Mouse (Mus musculus): ENCODE results near the gene Ccn2.
"Not testable (repeated sequence)": the region's sequence is repeated elsewhere in the genome, so short reads cannot be mapped to it uniquely, and the experiment has no call there.

Ccn2 gene

DNA sequence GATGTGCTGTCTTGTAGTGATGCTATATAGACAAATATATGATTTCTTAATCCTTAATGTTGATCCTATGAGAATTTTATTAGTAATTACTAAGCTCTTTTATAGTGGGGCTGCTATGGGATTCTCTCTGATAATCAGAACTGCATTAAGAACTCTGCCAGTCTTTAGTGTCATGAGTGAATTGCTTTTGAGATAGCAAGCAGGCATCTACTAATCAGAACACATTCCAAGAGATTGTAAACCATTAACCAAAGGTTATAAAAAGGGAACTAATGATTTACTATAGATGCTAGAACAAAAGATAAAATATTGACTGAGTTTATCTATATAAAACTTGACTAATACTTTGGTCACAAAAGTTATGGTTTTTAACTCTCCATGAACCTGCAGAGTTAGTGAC is 8.5 kb downstream of the Ccn2 start:
- no peak for DNase-seq

DNA sequence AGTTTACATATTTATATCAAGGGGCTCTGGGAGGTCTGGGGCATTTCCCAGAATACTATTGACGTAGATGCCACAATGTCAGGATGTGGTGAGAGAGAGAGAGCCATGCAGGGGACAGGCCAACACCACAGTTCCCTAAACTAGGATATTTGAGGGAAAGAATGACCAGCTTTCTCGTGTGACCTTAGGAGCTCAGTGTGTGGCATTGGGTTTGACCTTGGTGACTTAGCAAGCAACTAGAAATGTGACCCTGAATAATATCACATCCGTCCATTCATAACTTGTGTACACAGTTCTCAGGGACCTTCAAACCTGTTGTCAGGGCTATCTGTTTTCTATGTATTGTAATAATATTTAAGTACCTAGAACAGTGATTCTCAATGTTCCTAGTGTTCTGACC is 13.9 kb downstream of the Ccn2 start:
- DNase-seq = no peak

GRCm38 (mm10) chr10:24609766-24610165 is 14.5 kb downstream of the Ccn2 start:
- no peak for DNase-seq

- DNase-seq = no peak
These were observed 19.5 kb downstream of the Ccn2 start for GRCm38 (mm10) chr10:24614726-24615125.

DNA sequence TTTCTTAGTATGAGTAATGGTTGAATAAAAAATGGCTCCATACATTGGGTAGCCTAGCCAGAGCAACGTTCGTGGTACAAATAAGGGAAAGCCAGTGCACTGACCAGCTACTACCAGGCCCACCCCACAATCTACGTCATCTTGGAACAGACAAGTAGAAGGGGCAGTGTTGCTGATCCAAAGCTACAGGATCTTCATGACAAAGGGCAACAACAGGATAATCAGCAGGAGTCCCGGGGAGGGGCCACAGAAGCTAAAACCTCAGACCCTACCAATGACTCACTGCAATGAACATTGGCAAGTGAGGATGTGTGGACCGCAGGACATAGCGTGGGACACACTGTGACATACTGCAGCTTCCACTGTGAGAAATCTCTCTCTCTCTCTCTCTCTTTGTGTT is 20.6 kb downstream of the Ccn2 start:
- no peak for DNase-seq

- DNase-seq = not testable (repeated sequence)
These were observed 21.3 kb downstream of the Ccn2 start for GRCm38 (mm10) chr10:24616572-24616971.

DNA sequence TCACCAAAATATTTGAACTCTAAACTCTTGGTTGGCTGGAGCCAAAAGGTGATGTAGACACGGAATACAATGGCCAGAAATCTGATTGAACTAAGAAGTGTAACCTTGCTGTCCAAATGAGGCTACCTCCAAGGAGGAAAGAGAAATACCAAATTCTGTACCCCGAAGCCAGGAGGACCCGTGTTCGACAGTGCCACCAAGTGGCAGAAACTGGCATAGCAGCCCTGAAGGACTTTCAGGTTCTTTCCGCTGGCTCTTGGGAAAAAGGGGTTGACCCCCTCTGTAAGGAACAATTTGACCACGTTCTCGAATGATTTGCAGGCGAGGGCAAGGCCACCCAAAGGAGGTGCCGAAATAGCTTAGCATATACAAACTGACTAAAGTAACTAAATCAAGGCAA is 26.3 kb downstream of the Ccn2 start:
- DNase-seq = peak; percentile 81 to 82

DNA sequence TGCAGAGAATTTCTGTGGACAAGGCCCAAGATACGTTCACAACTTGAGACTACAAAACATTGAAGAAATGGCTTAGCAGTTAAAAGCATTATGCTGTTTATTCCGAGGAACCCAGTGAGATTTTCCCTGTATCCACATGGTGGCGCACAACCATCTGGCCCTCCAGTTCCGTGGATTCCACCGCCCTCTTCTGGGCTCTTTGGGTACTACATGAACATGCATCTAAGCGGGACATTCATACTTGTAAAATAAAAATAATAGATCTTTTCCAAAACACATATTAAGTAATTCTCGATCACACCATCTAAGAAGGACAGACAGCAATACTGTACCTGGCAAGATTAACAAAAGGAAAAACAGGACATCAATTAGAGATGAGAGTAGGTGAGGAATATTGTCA is 27.3 kb downstream of the Ccn2 start:
- DNase-seq = peak; percentile 86 to 88

- peak; percentile 96 to 97 for DNase-seq
These were observed 29.9 kb downstream of the Ccn2 start for GRCm38 (mm10) chr10:24625060-24625701.

DNA sequence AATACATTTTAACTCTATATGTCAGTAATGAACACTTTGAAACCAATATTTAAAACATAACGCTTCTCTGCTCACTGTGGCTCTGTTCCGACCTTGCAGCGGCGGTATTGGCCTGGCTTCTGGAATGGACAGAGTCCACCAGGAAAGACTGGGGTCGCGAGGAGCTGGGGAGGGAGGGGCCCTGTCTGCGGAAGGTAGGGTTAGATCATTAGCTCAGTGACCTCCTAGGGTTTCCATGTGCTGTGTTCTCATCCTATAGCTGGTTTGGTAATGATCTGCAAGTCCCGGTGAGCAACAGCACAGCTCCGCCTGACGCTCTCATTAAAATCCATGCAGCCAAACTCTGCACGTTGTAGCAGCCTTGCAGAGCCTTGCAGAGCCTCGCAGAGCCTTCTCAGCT is 32.0 kb downstream of the Ccn2 start:
- no peak for DNase-seq

GRCm38 (mm10) chr10:24628466-24628865 is 33.2 kb downstream of the Ccn2 start:
- DNase-seq = no peak

- DNase-seq = no peak
These were observed 34.0 kb downstream of the Ccn2 start for GRCm38 (mm10) chr10:24629086-24629720.

DNA sequence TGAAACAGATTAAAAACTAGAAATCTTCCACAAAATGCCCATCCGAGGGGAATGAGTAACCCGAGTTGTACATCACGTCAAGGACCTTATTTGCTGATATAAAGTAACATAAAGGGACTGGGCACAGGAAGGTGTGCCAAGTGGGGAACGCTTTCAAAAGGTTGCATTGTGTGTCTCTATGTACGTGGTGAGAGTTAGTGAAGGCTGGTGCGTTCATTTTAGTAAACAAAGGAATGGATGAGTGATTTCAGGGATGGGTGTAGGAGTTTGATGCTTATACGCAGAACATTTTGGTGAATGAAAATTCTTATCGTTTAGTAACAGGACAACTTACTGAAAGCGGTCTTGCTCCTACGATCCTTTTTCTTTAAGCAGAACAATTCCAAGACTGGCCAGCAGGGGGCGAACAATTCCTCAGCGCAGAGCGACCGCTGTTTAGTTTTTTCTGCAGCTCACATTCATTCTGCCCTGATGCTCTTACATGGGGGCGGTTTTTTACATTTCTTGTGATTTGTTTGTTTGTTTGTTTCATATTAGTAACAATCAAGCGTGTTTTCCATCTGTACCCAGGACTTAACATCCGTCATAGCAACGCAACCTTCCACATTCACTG is 35.3 kb downstream of the Ccn2 start:
- DNase-seq = peak; percentile 88 to 89

DNA sequence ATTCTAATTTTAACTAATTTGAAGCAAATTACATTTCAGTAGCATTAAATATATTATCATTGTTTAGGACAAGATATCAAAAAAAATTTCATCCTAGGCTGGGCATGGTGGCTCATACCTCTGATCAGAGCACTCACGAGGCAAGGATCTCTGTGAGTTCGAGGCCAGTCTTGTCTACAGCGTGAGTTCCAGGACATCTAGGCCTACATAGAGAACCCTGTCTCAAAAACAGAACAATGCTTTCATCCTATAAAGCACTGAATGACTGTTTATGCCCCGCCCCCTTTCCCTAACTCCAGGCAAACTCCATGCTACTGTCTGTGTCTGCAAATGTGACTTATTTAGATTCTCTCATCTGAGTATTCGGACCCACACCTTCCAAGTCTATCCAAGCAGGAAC is 35.9 kb downstream of the Ccn2 start:
- DNase-seq = no peak

GRCm38 (mm10) chr10:24634288-24634687 is 39.0 kb downstream of the Ccn2 start:
- DNase-seq = peak; percentile 54 to 59

DNA sequence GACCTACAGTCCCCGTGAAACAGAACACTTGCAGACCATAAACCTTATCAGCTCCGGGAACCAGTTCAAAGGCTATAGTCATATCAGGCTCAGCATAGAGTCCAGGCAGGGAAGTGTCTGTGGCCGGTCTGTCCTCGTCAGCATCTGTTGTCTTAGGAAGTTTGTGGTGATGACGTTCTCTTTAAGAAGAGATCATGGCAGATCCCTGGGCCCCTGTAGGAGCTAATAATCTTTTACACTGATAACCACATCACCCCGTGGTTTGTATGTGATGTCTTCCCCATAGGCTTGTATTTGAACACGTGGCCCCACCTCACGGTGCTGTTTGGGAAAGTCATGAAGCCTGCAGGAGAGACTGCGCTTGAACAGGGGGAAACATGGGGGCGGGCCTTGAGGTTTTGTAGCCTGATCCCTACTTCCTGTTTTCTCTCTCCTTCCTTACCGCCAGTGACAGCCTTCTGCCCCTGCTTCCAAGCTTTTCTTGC is 40.1 kb downstream of the Ccn2 start:
- DNase-seq = peak; percentile 31 to 42

DNA sequence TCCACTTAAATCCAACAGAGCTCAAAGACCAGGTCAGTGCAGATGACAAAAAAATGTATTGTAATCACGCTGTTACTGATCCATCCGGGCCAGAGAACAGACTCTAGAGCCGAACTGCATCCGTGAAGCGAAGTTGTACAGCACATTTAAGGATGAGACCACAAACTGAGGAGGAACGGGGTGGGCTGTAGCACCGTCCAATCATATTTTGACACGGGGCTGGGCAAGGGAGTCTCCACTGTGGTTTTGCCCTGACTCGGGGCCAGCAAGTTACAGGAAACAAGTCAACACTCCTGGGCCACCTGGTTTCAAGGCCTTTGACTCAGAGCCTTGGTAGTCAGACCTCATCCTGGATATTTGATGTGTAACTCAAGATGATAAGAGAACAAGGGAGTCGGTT is 40.6 kb downstream of the Ccn2 start:
- no peak for DNase-seq

DNA sequence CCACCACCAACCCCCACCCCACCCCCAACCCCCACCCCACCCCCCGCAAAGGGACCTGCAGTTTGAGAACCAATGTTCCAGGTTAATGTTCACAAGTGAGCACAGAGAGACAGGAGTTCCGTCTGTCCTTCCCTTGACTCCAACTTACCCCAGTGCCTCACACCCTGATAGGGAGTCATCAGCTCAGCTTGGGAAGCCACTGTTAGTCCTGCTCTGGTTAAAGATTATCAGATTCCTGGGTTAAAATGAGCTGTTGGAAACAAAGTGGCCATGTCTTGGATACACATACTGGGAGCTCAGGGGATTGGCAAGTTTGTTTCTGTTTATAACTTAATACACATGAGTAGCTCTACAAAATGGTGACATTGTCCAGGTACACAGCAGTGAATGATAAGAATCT is 41.7 kb downstream of the Ccn2 start:
- no peak for DNase-seq

GRCm38 (mm10) chr10:24638306-24639070 is 43.2 kb downstream of the Ccn2 start:
- DNase-seq = no peak

- DNase-seq = peak; percentile 26 to 56
These were observed 44.4 kb downstream of the Ccn2 start for GRCm38 (mm10) chr10:24639596-24639995.

GRCm38 (mm10) chr10:24640186-24640875 is 45.1 kb downstream of the Ccn2 start:
- no peak for DNase-seq

- no peak for DNase-seq
These were observed 46.3 kb downstream of the Ccn2 start for GRCm38 (mm10) chr10:24641416-24642140.
